Mouse (Mus musculus) ES-CJ7 (cell line): ENCODE measurements around the gene Gm10271.

Experiments used
- DNase-seq: peaks from one replicate; pipeline ENCODE4 v3.0.0; 2011; ENCODE audit warnings: low read depth, low spot score

The Gm10271 gene

DNA sequence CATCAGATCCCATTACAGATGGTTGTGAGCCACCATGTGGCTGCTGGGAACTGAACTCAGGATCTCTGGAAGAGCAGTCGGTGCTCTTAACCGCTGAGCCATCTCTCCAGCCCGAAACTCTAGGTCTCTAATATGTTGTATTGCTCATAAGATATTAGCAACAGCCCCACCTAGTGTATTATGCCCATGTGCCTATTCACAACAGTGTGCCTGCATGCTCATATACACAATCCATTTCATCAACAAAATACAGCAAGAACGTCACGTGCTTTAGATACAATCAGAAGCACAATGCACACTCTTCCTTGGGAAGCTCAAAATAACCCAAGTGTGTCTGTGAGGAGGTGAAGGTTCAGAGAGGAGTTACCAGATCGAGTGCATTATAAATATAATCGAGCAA, 38.6 kb downstream of the Gm10271 start:
- no peak for DNase-seq

DNA sequence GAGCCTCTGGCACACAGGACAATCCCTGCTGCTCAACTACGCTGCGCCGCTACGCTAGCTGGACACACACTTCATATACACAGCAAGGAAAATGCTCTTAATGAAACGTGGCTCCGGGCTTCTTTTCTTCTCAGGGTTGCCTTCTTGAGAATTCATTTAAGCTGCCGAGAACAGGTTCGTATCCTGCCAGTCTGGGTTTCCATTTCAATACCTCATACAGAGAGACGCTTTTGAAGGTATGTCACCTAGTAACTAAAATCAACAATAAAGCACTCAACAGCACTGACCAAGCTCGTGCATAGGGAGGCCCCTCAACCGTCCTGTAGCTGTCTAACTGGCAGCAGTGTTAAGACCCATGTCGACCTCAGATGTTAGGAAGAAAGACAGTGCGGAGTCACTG, 40.0 kb downstream of the Gm10271 start:
- DNase-seq = no peak

DNA sequence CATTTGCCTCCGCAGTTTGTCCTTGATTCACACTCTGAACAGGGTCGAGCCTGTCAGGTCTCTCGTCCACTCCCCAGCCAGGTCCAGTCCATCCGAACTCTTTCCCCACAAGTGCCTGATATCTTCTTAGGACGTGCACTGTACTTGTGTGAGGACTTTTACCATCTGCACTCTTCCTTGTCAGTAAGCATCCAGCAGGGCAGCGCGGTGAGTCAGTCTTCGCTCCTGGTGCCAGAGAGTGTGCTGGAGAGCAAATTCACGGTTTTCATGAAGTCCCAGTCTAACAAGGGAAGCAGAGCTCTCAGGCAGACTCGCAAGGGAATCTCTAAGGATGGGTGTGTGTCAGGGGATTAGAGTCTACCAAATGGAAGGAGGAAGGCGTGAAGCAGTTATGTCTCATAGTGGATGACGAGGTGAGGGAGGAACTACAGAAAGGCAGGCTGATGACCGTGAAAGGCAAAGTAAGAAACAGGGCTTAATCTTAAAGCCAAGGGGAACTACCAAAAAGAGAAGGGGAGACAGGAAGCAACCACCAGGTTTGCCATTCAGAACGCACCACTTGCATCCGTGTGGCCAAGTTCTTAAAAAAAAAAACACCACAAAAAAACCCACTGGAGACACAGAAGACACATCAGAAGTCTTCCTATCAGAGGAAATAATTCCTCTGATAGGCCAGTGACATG, 40.8 kb downstream of the Gm10271 start:
- DNase-seq = no peak

DNA sequence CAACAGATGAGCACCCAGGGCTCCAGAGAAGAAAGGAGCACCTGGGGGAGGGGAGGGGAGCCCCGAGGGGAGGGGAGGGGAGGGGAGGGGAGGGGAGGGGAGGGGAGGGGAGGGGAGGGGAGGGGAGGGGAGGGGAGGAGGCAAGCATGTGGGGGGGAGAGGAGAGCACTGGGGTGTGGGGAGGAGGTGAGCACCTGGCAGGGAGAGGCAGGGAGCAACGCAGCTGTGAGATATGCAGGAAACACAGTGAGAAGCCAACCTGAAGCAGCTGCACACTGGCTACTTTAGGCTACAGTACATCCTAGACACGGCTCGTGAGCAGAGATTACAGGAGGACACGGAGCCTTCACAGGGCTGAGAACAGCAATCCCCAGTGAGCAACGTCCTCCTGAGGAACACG, 41.5 kb downstream of the Gm10271 start:
- no peak for DNase-seq

DNA sequence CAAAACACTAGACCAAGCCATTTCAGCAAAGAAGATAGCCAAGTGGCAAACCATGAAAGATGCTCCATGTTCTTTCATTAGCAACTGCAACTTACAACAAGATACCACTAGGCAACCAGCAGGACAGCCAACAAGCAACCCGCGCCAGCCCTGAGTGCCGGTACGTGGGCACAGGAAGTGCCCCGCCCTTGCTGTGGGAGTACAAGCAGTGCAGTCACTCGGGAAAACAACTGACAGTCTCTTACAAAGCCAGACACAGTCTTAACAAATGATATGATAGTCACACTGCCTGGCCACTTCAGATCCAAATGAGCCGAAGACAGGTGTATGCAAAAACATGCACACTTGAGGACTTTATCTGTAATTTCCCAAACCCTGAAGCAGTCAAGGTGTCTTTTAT, 41.9 kb downstream of the Gm10271 start:
- no peak for DNase-seq

DNA sequence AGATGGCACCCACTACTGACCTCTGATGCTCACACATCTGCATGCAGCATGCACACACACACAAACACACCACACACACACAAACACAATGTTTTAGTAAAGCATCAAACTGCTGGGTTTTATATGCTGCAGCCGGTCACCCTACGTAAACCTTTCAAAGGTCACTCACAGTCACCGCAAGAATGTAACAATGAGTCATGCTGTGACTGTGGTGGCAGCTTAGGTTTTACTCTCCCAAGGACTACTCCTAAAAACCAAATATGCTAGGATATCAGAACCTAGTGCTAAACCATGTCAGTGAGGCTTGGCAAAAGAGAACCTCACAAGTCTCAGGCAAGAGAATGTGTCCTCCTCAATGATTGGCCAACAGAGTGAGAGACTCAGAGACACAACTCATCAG, 43.6 kb downstream of the Gm10271 start:
- DNase-seq = no peak

DNA sequence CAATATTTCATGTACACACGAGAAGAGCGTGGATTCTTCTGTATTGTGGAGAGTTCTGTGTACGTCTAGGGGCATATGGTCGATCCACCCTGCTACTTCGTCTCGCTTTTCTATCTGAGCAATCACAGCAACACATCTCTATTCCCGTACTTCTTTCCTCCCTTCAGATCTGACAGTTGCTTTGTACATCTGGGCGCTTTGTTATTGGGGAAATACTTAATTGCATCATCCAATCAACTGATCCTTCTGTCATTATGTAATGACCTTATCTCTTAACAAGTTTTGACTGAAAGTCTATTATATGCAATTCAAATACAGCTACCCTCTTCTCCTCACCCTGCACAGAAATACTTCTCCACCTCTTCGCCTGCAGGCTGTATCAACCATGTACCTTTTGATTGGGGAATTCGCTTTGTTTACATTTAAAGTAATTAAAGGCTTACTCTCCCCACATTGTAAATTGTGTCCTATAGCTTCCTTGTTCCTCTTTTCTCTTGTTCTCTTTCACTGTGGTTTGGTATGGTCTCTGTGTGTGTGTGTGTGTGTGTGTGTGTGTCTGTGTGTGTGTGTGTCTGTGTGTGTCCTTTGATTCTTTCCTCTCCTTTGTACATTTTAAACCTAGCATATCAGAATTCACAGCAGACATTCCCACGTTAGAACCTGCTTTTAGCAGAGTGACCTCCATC, 45.8 kb downstream of the Gm10271 start:
- DNase-seq = no peak

DNA sequence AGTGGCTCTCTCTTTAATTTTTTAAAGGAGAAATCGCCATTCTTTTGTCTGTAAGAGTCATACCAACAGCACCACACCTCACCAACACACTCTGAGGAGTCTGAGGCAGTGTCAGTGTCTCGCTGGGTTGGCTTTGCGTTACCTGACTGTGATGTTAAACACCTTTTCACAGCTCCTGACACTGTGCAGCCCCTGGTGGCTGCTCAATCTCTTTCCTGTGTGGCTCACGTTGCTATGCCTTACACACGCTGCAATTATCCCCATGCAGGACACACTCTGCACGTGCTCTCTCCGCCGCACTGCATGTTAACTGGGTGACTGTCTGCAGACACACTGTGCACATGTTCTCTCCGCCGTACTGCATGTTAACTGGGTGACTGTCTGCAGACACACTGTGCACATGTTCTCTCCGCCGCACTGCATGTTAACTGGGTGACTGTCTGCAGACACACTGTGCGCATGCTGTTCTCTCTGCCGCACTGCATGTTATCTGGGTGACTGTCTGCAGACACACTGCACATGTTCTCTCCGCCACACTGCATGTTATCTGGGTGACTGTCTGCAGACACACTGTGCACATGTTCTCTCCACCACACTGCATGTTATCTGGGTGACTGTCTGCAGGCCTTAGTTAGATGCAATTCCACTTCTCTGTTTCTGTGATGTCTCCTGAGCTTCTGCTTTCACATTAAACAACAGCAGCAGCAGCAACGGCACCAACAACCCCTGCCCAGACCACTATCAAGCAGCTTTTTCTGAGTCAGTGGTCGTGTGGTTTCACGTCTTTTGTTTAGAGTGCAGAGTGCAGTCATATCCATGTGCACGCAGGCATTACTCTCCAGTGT, 48.5 kb downstream of the Gm10271 start:
- DNase-seq = peak; percentile 44

DNA sequence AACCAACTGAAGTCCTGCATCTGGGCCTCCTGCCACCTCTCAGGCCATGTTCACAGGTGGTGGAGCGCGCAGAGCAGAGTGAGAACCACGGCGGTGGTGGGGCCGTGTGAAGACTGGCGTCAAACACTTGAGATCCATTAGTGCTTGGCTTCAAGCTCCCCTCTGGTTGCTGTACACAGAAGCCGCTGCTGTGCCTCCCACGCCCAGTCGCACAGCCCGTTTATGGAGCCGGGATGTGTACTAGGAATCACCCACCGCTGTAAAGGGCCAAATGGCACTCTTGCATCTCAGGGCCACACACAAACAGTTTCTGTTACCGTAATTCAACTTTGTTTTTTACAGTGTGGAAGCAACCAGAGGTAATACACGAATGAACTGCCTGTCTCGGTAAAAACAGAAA, 50.2 kb downstream of the Gm10271 start:
- no peak for DNase-seq

DNA sequence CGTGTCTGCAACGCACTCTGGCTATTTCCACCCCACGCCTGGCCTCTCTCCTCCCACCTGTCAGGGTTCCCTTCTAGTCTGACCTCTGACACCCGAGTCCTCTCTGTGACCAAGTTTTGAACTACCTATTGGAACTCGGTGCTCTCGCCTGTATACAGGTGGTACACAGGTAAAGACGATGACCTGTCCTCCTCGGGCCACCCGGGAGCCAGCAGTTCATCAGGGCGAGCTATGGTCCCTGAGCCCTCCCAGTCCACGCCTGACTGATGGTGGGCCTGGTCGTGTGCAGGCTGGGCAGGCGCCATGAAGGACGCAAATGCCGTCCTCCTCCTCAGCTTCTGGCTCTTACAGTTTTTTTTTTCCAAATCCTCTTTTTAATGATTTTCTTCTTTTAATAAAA, 51.0 kb downstream of the Gm10271 start:
- no peak for DNase-seq

DNA sequence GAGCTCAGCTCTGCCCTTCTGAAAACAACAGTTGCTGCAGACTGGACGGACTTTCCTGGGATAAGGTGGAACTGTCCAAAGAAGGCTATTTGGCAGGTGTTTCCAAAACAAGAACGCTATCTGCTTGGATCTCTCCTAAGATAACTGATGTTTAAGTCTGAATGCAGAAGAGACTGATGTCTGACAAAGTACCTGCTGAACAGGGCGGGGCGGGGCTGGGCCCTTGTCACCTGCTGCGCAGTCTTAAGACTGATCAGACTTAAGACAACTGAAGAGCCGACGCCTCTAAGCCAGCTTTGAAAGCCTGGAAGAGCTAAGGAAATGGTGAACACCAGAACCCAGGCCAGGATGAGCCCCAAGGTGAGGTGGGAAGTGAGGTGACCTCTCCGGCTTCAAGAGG, 51.8 kb downstream of the Gm10271 start:
- peak; percentile 32 for DNase-seq

DNA sequence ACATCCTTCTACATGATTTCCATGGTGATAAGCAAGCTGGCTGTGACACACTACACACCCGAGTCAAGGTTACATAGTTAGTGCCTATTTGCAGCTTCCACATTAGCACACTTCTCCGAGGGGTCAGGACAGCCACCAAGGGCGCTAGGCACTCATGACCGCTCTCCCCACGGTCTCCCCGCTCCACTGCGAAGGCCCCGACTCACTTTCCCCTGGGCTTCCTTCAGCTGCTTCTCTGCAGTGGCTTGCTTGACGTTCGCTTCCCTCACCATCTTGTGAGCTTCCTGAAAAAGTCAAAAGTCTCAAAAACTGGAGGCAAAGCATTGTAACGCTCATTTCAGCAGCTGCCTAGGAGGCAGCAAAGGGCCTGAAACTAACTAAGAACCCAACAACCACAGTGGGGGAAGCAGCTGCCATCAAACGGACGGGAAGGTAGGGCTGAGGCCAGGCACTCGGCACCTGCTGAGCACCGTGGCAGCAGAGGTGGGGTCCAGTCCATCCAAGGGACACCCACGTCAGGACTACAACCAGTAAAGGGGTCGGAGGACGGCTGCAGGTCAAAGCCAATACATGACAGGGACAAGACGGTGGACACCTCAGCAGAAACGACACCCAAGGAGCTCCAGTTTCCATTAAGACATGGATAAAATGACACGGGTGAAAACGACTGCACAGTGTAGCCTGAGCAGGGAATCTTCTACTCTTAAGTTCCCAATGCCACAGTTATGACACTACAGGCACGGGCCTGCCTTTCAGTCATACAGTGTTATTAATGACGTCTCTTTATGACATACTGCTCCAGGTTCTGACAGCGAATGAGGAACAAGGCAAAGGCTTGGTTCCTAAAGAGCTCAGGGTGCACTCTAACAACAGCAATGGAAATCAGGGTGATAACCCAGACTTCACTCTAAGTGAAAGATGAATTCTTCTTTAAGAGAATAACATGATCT, 52.8 kb downstream of the Gm10271 start:
- DNase-seq = no peak

DNA sequence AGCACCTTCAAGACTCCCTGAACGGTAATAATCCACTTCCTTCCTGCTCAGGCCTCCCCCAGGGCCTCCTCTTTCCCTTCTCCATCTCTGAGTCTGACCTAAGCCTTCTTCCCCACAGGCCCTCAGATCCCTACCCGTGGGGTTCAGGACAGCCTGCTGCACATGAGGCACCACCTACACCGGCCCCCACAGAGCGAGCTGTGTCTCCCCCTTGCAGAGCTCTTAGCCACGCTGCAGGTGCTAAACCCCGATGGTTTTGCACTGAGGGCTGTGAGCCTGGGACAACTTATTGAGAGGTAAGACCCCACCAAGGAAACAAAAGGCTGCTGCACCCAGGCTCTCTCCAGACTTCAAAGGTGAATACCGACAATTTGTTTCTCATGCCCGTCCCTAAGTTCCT, 55.8 kb downstream of the Gm10271 start:
- no peak for DNase-seq

DNA sequence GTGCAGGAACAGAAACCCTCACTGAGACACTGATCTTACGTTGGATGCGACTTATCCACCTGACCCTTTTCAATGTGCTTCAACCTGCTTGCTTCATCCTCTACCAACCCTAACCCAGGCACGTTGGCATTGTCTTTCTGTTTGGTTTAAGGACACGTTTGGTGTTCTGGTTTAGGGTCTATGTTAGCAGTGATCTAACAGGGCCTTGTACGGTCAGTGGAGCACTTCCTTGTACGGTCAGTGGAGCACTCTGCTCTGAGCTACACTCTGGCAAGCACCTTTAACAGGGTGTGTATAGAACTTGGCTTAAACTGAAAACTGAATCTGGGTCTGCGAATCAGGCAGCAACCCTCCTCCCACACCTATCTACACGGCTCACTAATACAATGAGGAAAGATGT, 57.1 kb downstream of the Gm10271 start:
- no peak for DNase-seq

DNA sequence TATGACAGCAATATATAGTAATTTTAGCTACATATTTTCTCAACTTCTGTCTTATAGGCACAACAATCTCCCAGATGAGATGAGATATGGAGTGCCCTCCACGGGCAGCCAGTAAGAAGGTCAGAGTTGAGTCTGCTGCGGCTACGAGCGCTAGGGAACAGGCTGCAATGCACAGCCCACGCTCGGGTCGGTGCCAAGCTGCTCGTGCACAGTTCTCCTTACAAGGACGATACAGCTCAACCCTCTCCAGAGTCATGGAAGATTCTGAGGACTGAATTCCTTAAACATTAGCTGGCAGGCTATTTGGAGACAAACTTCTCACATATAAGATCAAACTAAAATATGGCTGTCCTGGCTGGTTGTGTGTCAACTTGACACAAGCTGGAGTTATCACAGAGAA, 57.8 kb downstream of the Gm10271 start:
- DNase-seq = no peak

DNA sequence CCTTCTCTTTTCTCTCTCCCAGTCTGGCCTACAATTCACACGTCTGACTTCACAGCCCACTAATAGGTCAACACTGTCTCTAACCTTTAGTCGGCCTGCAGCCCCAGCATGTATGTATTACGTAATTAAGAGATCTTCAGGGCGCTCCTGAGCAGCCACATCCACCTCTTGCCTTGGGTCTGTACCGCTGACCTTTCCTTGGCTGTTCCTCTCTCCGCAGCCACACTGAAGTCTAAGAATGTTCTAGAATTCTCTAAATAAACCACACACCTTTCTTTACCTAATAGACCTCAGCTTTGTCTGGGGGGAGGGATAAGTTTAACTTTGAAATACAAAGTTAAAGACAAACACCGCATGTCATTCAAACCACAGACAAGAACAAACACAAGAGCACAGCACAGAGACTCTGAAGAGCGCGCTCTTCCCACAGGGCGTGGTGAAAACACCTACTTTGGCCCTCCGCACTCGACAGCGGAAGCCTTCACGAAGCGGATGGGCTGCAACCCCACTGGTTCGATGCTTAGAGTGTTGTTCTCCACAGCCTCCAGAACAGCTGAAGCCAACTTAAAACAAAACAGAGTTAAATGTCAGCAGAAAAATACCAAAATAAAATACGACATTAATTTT, 58.6 kb downstream of the Gm10271 start:
- DNase-seq = no peak

DNA sequence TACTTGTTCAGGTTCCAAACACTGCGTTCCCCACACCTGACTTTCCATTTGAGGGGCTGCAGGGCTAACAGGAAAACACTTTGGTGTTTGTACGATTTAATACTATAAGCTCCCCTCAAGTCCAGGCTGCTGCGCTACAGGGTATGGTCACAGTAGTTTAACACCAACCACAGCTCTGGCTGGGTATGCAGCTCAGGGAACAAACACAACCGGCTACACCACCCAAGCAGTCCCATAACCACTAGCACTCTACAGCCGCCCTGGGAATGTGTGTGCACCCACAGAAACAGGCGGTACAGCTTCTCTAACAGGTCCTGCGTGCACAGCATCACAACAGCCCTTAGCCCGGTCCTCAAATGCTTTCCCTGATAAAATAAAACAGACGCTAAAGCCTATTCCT, 59.6 kb downstream of the Gm10271 start:
- DNase-seq = no peak

DNA sequence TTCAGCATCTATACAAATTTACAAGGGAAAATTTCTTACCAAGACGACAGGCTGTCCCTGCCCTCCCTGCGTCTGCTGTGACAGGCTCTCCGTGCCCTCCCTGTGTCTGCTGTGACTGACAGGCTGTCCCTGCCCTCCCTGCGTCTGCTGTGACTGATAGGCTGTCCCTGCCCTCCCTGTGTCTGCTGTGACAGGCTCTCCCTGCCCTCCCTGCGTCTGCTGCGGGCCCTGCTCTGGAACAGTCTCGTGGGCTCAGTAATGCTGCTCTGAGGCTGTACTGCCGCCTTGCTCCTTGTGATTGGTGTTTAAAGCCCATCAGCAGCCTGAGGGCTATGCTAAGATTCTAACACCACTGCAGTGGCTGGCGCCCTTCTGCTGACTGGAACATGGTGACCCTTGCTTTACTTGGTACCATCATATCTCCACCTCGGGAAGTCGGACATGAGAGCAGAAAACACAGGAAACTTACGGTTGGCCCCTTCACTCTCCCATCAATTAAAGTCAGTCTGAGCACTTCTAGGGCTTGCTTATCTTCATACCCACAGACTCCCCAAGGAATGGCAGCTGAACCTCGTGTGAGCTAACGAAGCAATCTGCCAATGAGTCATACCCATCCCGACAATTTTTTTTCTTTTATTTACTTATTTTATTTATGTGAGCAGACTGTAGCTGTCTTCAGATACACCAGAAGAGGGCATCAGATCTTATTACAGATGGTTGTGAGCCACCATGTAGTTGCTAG, 63.3 kb downstream of the Gm10271 start:
- no peak for DNase-seq
